Mouse (Mus musculus) midbrain, postnatal 0 days (tissue): ENCODE results near the gene Rap1a. TPM values are rescaled to one million over a fixed set of nuclear protein-coding genes. Genes with fewer than 3 reads are reported as not detected.

Source experiments
- ATAC-seq: fragments of 200-750 bp; cut with Nextera tagmentation; 2 replicates; pipeline ENCODE4 v1.8.0; 2017; ENCODE audit warnings: moderate number of reproducible peaks, mild to moderate bottlenecking, moderate TSS enrichment, moderate library complexity; ENCODE audit not compliant: low FRiP score
- DNase-seq: peaks from one replicate; pipeline ENCODE4 v3.0.0-alpha.2; 2015; ENCODE audit warnings: low spot score
- H3K27ac ChIP-seq: fragments of 300-500 bp; sonication (generic); 2 replicates; pipeline ENCODE4 v1.5.1; 2014; ENCODE audit warnings: low read depth, mild to moderate bottlenecking, low read length, mixed read lengths
- H3K27me3 ChIP-seq: fragments of 300-500 bp; sonication (generic); 2 replicates; pipeline ENCODE4 v1.6.1; 2014; ENCODE audit warnings: low read length, control low read depth, mixed read lengths; ENCODE audit not compliant: insufficient read depth
- H3K36me3 ChIP-seq: fragments of 300-500 bp; sonication (generic); 2 replicates; pipeline ENCODE4 v1.6.1; 2014; ENCODE audit warnings: low read length, control low read depth, mixed read lengths; ENCODE audit not compliant: insufficient read depth
- H3K4me1 ChIP-seq: fragments of 300-500 bp; sonication (generic); 2 replicates; pipeline ENCODE4 v1.6.1; 2014; ENCODE audit warnings: mild to moderate bottlenecking, control low read depth, antibody characterized with exemption, low read length, mixed read lengths; ENCODE audit not compliant: insufficient read depth
- H3K4me2 ChIP-seq: fragments of 300-500 bp; sonication (generic); 2 replicates; pipeline ENCODE4 v1.6.1; 2014; ENCODE audit warnings: low read depth, mild to moderate bottlenecking, low read length, mixed read lengths; ENCODE audit not compliant: poor library complexity, severe bottlenecking
- H3K4me3 ChIP-seq: fragments of 300-500 bp; sonication (generic); 2 replicates; pipeline ENCODE4 v1.5.1; 2014; ENCODE audit warnings: low read depth, mild to moderate bottlenecking, low read length, moderate library complexity
- H3K9ac ChIP-seq: fragments of 300-500 bp; sonication (generic); replicated peaks from 2 replicates; pipeline ENCODE4 v1.6.1; 2014; ENCODE audit warnings: mild to moderate bottlenecking, low read length, moderate library complexity, mixed read lengths; ENCODE audit not compliant: poor library complexity, severe bottlenecking
- H3K9me3 ChIP-seq: fragments of 300-500 bp; sonication (generic); 2 replicates; pipeline ENCODE4 v1.6.1; 2016; ENCODE audit warnings: low read length, control low read depth
- CTCF ChIP-seq: IDR thresholded peaks from 2 replicates; pipeline ENCODE4 v1.5.1; 2016; ENCODE audit warnings: antibody characterized with exemption, mild to moderate bottlenecking
- WGBS: fragments of 180-500 bp; shearing (Covaris S2); extraction: QIAGEN DNeasy Blood & Tissue Kit; methylation state at CpG from one replicate; pipeline ENCODE4 v1.1.7; 2014; 5-methylcytosine and 5-hydroxymethylcytosine counted together
- polyA plus RNA-seq: library from polyadenylated mRNA; unstranded; fragments of >200 nt; fragmentation: Nextera tagmentation; extraction: Ambion mirVana; gene quantifications from 2 replicates; pipeline ENCODE4 v1.2.1, GENCODE M21; 2015
- total RNA-seq: library from RNA; depleted of rRNA; stranded (reverse); fragments of >200 nt; gene quantifications from 2 replicates; pipeline ENCODE4 v1.2.3, GENCODE M21; 2014; rRNA removed

Gene Rap1a
- total and polyA plus RNA-seq, 2 experiments from 2014 or later: 27.1 to 66.0 TPM

GRCm38 (mm10) chr3:105688536-105688935 lies 112.6 kb downstream of the Rap1a start:
- Histone ChIP-seq H3K9me3 (no peaks in the 10 kb centered on the region), H3K27ac (no peak overlapping the region), H3K36me3 (no peaks in the 10 kb centered on the region), H3K27me3 (no peaks in the 10 kb centered on the region), H3K4me1 (no peaks in the 10 kb centered on the region), H3K9ac (no peak overlapping the region), H3K4me2 (no peak overlapping the region), H3K4me3 (no peak overlapping the region)
- WGBS: 95% methylated on average over 2 of the region's 2 CpGs
- no peak for ATAC-seq
- no peak for DNase-seq
- no peak for TF ChIP-seq CTCF

GRCm38 (mm10) chr3:105687324-105688060 lies 113.6 kb downstream of the Rap1a start, which contains the start of gene Ddx20:
TSS of gene Ddx20 (minus strand) at chr3:105687574.
- peak; percentile 74 for TF ChIP-seq CTCF
- H3K4me2 ChIP-seq: peak within 1 kb of the TSS; percentile 59
- peak within 1 kb of the TSS; percentile 60 for H3K4me3 ChIP-seq
- H3K9ac ChIP-seq: peak within 1 kb of the TSS; percentile 68
- peak within 1 kb of the TSS; percentile 64; the same call in 1 of the 2 replicates for H3K27ac ChIP-seq
- no peaks in the 10 kb centered on the region for H3K27me3 ChIP-seq
- peak; percentile 97 for ATAC-seq
- H3K9me3 ChIP-seq: no peaks in the 10 kb centered on the region
- WGBS: under 1% methylated on average over 70 of the region's 72 CpGs
- no peaks in the 10 kb centered on the region for H3K4me1 ChIP-seq
- peaks cover 5% of the 10 kb centered on the region; the same call in 1 of the 2 replicates for H3K36me3 ChIP-seq
- peak; percentile 99 for DNase-seq

- peak; percentile 71 for ATAC-seq
- WGBS: 11% methylated on average over 57 of the region's 60 CpGs
- H3K9me3 ChIP-seq: no peaks in the 10 kb centered on the region
- DNase-seq: no peak
- peaks cover 5% of the 10 kb centered on the region; the same call in 1 of the 2 replicates for H3K36me3 ChIP-seq
- TF ChIP-seq CTCF: no peak
- peak overlapping the region; percentile 62; the same call in 1 of the 2 replicates for H3K27ac ChIP-seq
- H3K27me3 ChIP-seq: no peaks in the 10 kb centered on the region
- no peaks in the 10 kb centered on the region for H3K4me1 ChIP-seq
- H3K4me3 ChIP-seq: peak overlapping the region; percentile 60
- H3K9ac ChIP-seq: peak overlapping the region; percentile 68
- peak overlapping the region; percentile 55 for H3K4me2 ChIP-seq
Observed at GRCm38 (mm10) chr3:105686394-105687323, 114.5 kb downstream of the Rap1a start.

DNA sequence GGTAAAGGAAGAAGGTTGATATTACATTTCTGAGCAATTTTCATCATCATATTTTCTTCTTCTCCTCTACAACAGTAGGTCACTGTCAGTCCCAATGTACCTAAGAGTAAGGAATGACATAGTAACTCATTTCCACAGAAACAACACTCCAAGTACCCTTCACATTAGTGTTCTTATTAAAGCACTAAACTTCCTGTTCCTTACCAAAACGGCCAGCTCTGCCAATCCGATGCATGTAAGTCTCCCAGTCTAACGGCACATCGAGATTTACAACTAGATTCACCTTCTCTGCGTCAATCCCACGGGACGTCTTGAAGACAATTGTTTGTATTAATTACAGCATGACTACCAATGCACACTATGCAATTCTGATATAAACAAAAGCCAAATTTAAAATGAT lies 120.8 kb downstream of the Rap1a start:
- no peaks in the 10 kb centered on the region for H3K9me3 ChIP-seq
- no peak overlapping the region for H3K4me3 ChIP-seq
- ATAC-seq: no peak
- H3K27ac ChIP-seq: no peak overlapping the region
- peaks cover 21% of the 10 kb centered on the region for H3K36me3 ChIP-seq
- 95% methylated on average over 7 of the region's 7 CpGs for WGBS
- H3K4me1 ChIP-seq: no peaks in the 10 kb centered on the region
- H3K9ac ChIP-seq: no peak overlapping the region
- DNase-seq: no peak
- no peak overlapping the region for H3K4me2 ChIP-seq
- H3K27me3 ChIP-seq: no peaks in the 10 kb centered on the region
- TF ChIP-seq CTCF: no peak

Other genes starting within 250 kb of the Rap1a start
- 23.0 and 28.7 TPM in 2 replicates for gene Ddx20, start 113.8 kb downstream of the Rap1a start, total RNA-seq
- 16.5 TPM in 2 replicates for gene Ddx20, start 113.8 kb downstream of the Rap1a start, polyA plus RNA-seq
- gene Inka2, start 96.7 kb downstream of the Rap1a start, total RNA-seq: 7.2 and 7.7 TPM in 2 replicates
- gene Inka2, start 96.7 kb downstream of the Rap1a start, polyA plus RNA-seq: 3.3 and 3.7 TPM in 2 replicates
- gene Adora3, start 69.5 kb upstream of the Rap1a start, total RNA-seq: 0.66 and 0.77 TPM in 2 replicates
- 0.20 and 0.30 TPM in 2 replicates for gene Adora3, start 69.5 kb upstream of the Rap1a start, polyA plus RNA-seq
- not detected in 2 replicates for gene Tmigd3, start 69.6 kb upstream of the Rap1a start, total RNA-seq
- not detected in 2 replicates for gene Tmigd3, start 69.6 kb upstream of the Rap1a start, polyA plus RNA-seq
- gene I830077J02Rik, start 131.3 kb upstream of the Rap1a start, total RNA-seq: 0.33 and 1.0 TPM in 2 replicates
- gene I830077J02Rik, start 131.3 kb upstream of the Rap1a start, polyA plus RNA-seq: 0.25 and 0.40 TPM in 2 replicates
- gene Wdr77, start 158.0 kb upstream of the Rap1a start, total RNA-seq: 56.4 and 65.1 TPM in 2 replicates
- 87.9 and 88.1 TPM in 2 replicates for gene Wdr77, start 158.0 kb upstream of the Rap1a start, polyA plus RNA-seq
- 239 and 270 TPM in 2 replicates for gene Atp5f1, start 158.8 kb upstream of the Rap1a start, total RNA-seq
- 539 and 548 TPM in 2 replicates for gene Atp5f1, start 158.8 kb upstream of the Rap1a start, polyA plus RNA-seq
- 4.8 and 6.8 TPM in 2 replicates for gene Ovgp1, start 172.4 kb upstream of the Rap1a start, total RNA-seq
- gene Ovgp1, start 172.4 kb upstream of the Rap1a start, polyA plus RNA-seq: 4.8 and 7.6 TPM in 2 replicates
- 2.5 and 5.3 TPM in 2 replicates for gene Pifo, start 213.3 kb upstream of the Rap1a start, total RNA-seq
- gene Pifo, start 213.3 kb upstream of the Rap1a start, polyA plus RNA-seq: 5.6 and 7.3 TPM in 2 replicates
- gene Chil5, start 231.5 kb upstream of the Rap1a start, total RNA-seq: not detected in 2 replicates
- gene Chil5, start 231.5 kb upstream of the Rap1a start, polyA plus RNA-seq: not detected in 2 replicates